Mouse (Mus musculus): ENCODE data around the gene Gpa33. TPM values are rescaled to one million over a fixed set of nuclear protein-coding genes. Genes with fewer than 3 reads are reported as not detected.

The Gpa33 gene
- not detected for polyA plus RNA-seq (2014; fragmentation: Illumina TruSeq; extraction: RNeasy Lipid Tissue Mini Kit (QIAGEN cat#74804); ENCODE audit: insufficient read depth, low read depth, low replicate concordance)

DNA sequence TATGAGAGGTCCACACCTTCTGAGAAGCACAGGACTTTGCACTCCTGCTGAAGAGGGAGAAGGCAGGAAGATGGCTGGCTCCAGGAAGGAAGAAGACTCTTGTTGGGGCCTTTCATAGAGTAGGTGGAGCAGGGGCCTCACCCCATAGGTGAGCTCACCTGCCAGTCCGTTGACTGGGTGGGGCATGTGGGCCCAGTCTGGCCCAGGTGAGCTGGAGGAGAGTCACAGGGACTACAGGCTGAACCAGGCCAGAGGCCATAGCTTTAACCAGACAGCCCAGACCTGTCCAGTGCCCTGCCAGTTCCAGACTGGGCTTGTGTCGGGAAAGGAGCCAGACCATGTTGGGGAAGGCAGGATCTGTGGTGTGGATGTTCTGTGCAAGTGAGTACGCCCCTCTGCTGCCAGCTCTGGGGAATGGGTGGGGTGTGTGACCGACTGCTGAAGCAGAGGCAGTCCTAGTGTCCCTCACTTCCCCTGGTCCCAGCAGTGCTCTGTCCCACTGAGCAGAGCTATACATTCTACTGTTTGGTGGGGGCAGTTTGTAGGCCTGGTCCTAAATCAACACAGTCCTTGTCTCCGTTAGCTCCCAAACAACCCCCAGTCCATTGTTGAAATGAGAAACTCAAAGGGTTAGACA is at the start of gene Gpa33:
Gene Gpa33 (plus strand): TSS at position 15 of the 637 bp plus-strand sequence.

DNA sequence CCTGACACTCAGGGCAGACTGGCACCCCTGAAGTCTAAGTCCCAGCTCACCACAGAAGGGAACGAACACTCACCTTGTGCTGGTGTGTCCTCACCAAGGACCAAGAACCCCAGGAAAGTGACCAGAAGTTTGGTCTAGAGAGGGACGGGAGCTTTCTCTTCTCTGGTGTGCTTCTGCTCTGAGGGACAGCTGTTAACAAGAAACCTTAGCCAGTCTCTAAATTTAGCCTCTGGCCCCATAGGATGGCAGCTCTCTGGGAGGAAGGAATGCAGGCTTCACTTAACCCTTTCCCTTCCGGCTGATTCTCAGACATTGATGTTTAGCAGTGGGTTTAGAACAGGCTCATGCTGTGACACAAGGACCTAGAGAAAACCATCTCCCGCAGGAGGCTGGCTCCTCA is 2.3 kb upstream of the Gpa33 start, which contains the start of gene Dusp27:
Gene Dusp27 (minus strand): TSS at position 204 of the 400 bp plus-strand sequence.

Other genes with a start within 250 kb of the Gpa33 start
- 1.6 TPM for gene Pou2f1, start 127.6 kb upstream of the Gpa33 start, polyA plus RNA-seq (2014; fragmentation: Illumina TruSeq; extraction: RNeasy Lipid Tissue Mini Kit (QIAGEN cat#74804); ENCODE audit: insufficient read depth, low read depth, low replicate concordance)
- gene Dusp27, start 2.3 kb upstream of the Gpa33 start, polyA plus RNA-seq (2014; fragmentation: Illumina TruSeq; extraction: RNeasy Lipid Tissue Mini Kit (QIAGEN cat#74804); ENCODE audit: insufficient read depth, low read depth, low replicate concordance): 0.32 TPM
- 0.20 TPM for gene Mael, start 108.5 kb downstream of the Gpa33 start, polyA plus RNA-seq (2014; fragmentation: Illumina TruSeq; extraction: RNeasy Lipid Tissue Mini Kit (QIAGEN cat#74804); ENCODE audit: insufficient read depth, low read depth, low replicate concordance)
- 1.3 TPM for gene Ildr2, start 123.9 kb downstream of the Gpa33 start, polyA plus RNA-seq (2014; fragmentation: Illumina TruSeq; extraction: RNeasy Lipid Tissue Mini Kit (QIAGEN cat#74804); ENCODE audit: insufficient read depth, low read depth, low replicate concordance)
- 13.8 TPM for gene Tada1, start 248.9 kb downstream of the Gpa33 start, polyA plus RNA-seq (2014; fragmentation: Illumina TruSeq; extraction: RNeasy Lipid Tissue Mini Kit (QIAGEN cat#74804); ENCODE audit: insufficient read depth, low read depth, low replicate concordance)